Mouse (Mus musculus): Measurements from ENCODE around the gene Fam166a.

The Fam166a gene

DNA sequence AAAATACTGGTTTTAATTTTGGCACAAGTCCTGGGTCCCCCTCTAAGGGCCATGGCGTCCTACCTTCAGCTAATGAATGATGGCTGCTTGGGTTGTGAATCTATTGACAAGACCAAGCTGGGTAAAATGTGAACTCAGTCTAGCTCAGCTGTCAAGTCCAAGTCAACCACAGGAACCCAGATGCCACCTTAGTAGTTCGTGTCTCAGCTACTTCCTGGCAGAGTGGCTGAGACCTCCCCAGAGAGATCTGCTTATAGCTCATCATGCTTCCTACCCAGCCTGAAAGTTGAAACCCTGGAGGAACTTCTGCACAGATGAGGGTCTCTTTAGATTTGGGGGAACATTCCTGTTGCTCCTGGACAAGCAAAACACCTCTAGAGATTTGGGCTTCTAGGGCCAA is 35.2 kb upstream of the Fam166a start:
- ATAC-seq (ENCODE audit: insufficient number of reproducible peaks, low FRiP score, low TSS enrichment), result no peak

DNA sequence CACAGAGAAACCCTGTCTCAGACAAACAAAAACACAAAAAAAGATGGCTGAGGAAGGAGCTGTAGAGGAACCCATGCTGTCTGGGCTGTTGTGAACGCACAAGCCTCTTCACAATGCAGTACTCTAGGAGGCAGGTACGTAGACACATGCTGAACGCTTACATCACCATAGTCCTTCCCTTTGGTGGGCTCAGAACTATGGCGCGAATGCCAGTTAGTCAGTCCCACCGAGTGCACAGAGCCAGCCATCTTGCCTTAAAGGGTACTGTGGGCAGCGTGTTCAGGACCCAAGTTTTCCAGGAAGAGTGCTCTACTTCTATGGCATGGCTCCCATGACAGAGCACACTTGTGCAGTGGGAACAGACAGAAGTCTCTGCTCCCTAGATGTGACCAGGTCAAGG is 34.0 kb upstream of the Fam166a start:
- no peak for ATAC-seq (ENCODE audit: insufficient number of reproducible peaks, low FRiP score, low TSS enrichment)

DNA sequence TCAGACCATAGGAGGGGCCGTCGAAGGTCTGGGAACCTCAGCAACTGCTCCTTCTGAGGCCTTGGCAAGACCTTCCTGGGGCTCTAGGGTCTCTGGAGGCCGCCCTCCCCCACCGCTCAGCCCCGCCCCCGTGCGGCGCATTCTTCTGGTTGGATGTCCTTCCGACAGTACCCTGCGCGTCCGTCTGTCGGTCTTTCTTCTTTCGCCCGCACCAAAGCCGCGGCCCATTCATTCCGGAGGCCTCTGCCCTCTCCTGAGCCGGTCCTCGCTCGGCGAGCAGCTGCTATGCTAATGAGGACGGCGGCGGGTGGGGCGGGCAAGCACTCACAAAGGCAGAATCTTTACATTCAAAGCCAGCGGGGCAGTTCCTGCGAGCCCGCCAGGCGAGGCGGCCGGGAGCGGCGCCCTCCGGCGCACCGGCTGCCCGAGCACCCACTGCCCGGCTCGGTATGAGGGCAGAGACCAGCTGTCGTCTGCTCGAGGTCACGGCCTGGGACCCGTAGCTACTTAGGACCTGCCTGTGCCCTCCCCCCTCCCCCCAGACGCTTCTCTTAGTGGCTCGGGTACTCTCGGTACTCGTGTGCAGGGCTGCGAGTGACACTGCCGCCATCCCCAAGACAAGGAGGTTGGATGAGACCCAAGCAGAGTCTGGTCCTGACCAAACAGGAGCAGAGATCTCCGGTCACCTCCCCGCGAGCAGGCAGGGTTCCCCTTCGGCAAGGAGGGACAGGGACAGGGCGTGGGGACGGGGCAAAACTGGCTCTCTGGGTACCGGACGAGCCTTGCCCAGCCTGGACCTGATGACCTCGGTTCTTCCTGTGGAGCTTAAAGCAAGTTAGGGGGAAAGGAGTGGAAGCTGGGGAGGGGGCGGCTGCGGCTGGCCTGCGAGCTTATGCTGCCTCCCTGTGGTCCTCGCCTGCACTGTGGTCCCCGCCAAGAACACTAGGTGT is 32.6 kb upstream of the Fam166a start:
- ATAC-seq (ENCODE audit: insufficient number of reproducible peaks, low FRiP score, low TSS enrichment), result no peak

DNA sequence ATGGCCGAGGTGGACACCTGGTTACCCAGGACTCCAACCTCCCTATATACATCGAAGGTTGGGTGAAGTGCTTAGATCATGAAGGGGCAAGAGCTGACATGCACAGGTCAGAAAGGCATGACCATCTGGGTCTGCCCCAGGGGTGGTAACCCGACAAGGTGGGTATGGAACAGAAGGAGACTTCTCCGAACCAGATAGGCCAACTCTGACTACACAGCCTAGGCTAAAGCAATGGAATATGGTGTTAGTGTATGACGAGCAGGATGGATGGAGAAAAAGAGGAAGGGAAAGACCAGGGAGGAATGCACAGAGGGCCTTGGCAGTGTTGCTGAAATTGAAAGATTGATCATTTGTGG is 32.0 kb upstream of the Fam166a start:
- no peak for ATAC-seq (ENCODE audit: insufficient number of reproducible peaks, low FRiP score, low TSS enrichment)

DNA sequence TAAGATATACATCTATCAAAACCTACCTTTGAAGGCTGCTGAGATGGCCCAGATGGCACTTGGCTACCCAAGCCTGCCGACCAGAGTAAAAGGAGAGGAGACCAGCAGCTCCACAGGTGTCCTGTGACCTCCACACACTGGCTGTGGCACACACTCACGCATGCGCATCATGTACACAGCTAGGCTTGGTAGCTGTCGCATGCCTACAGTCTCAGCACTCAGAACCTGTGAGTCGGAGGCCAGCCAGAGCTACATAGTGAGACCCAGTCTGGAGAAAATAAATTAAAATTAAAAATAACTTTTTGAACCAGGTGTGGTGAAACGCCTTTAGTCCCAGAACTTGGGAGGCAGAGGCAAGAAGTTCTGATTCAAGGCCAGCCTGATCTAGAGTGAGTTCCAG is 30.7 kb upstream of the Fam166a start:
- ATAC-seq (ENCODE audit: insufficient number of reproducible peaks, low FRiP score, low TSS enrichment), result no peak

DNA sequence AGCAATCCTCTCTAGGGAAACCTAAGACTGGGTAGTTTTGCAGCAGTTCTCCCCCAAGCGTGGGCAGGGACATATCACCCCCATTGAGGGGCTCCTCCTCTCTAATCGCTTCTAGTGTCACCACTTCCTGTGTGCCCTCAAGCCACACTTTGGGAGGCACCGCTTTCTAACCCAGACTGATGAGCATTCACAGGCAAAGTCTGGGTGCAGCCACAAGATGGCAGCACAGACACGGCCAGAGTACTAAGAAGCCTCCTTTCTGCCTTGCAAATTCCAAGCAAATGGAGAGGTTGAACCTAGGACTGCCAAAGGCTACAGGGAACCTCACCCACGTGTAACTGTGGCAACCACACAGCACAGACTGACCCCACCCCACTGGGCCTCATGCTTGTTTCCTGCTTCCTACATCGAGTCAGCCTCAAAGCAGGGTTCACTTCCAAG is 25.2 kb upstream of the Fam166a start:
- ATAC-seq (ENCODE audit: insufficient number of reproducible peaks, low FRiP score, low TSS enrichment), result peak; percentile 93

DNA sequence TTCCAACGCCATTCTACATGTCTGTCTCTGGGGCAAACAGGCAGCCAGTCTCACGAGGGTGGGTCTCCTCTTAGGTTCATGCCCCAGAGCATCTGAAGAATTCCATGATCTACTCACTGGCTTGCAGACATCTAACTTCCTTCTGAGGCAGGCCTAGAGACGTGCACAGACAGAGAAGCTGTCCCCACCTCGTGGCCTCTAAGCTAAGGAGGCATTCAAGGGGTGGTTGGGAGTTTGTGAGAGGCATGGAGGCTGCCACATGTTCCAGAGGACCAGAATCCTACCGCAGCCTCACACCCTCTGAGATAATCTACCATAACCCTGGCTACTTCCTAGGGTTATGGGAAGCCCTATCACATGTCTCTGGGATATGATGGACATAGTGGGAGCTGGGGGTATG is 24.5 kb upstream of the Fam166a start:
- no peak for ATAC-seq (ENCODE audit: insufficient number of reproducible peaks, low FRiP score, low TSS enrichment)

DNA sequence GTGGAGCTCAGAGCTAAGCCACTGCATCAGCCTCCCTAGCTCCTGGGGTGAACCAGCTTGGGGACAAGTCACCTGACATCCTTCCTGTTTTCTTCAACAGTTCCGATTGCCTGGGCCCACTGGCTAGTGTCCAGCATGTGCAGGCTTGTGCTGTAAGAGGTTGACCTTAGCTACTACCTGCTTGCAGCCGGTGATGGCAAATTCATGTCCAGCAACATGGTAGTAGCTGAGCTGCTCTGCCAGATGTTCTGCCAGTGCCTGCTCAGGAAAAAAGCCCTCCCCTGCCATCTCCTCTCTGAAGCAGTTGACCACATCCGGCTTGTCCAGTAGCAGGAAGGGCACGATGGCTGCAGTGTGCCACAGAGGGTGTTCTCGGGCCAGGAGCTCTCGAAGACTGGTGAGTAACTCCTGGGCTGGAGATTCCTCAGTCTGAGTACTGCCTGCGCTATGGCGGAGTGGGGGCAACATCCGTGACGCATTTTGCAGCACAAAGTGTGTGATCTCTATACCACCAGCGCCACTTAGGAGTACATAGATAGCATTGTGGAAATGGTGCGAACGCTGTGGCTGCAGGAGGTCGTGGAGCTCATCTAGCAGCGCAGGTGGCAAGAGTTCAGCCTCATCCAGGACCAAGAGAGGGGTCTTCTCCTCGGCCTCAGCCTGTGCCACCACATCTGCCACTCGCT is 23.9 kb upstream of the Fam166a start:
- ATAC-seq (ENCODE audit: insufficient number of reproducible peaks, low FRiP score, low TSS enrichment), result no peak

DNA sequence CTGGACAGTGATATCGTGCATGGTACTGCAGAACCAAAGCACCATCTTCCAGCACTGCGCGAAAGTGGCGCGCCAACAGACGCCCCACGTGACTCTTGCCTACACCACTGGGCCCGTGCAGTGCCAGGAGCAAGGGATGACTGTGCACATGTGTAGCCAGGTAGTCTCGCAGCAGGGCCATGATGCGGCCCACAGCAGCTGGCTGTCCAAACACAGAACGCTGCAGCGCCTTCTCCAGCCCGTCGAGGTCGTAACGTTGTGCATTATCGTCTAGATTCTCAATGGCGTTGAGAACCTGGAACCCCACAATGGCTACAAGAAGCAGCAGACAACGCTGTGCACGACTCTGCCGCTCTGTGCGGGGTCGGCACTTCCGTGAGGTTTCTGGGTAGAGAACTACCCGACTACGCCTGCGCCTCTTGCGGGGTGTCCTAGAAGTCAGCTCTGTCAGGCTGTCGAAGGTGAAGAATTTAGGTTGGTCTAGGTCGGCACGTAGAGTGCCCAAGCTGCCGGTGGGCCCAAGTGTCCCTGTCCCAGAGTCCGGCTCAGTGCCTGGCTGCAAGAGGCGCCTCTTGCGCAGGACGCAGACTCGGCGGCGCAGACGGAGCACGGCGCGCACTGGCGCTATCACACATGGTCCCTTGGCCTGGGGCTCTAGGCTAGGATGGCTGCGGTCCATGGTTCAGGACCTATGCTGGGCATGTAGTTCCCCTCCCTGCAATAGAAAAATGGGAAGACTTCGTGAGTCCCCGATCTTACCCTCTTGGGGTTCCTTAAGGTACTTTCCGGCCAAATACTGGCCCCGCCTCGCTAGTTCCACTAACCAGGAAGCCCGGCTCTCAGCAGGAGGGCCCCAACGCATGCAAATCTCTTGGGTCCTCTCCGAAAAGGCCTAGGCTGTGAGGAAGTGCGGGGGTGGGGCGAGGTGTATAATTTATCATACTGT is 23.1 kb upstream of the Fam166a start:
- ATAC-seq (ENCODE audit: insufficient number of reproducible peaks, low FRiP score, low TSS enrichment), result no peak

DNA sequence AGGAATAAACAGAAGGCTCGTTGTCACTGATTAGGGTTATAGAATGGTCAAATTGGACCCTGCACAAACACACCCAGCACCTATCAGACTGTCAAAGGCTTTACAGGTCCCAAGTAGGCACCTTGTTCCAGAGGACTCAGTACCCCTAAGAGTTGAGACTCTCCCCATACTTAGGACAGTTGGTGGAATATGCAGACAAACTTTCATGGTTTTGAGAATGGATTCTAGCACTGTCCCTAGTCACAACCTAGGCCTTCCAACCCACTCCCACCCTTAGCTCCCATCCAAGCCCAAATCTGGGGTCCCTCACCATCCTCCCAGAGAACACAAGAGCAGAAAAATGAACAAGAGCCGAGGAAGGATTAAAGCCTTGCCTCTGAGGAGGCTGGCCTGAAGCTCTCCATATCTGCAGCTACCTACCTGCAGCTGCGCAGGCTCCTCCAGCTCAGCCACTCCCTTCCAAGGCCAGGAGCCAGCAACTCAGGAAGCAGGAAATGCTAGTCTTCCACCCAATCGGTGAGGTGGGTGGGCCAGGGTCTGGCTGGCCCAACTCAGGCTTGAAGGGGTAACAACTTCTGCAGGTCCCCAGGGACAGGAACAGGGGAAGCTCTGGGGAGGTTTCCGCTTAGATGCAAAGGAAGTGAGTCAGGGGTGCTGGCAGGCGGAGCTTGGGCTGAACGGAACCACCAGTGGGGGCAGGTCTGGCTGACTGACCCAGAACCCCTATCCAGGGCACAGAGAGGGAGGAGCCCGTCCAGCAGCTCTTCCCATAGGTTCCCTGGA is 22.2 kb upstream of the Fam166a start, which contains the start of gene Tor4a:
Tor4a (minus strand) TSS at position 715 of the 783 bp plus-strand sequence.
- no peak for ATAC-seq (ENCODE audit: insufficient number of reproducible peaks, low FRiP score, low TSS enrichment)

DNA sequence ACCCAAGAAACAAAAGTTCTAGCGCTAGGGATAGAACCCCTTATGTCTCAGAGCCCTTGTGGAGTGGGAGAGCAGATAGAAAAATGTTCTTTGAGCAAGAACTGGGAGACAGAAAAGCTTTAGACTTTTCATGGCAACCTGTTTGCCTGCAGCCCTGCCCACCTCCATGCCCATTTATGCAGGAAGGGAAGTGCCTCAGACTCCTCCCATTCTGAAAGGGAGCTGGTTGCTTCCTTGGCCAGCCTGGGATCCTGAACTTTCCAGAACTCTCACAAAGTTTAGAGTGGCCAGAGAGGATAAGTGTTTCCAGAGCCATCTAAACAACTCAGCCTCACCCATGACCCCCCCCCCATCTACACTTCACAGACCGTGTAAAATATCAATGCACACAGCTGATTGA is 21.4 kb upstream of the Fam166a start:
- no peak for ATAC-seq (ENCODE audit: insufficient number of reproducible peaks, low FRiP score, low TSS enrichment)

DNA sequence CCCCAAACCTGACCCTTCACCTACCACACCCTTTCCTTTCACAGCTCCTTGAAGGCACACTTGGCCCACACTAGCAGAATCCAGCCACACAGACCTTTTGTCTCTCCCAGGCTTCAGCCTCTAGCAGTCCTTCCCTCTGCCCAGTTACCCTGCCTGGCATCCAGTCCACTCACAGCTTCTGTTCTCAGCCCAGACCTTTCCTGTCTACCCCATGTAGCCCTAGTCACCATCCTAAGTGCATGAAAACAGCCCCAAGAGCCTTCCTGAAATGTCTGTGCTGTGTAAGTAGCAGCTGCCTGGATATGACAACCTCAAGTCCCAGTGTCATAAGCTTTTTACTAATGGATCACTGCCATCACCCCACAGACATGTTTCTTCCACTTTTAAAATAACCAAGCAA is 20.6 kb upstream of the Fam166a start:
- ATAC-seq (ENCODE audit: insufficient number of reproducible peaks, low FRiP score, low TSS enrichment), result no peak

DNA sequence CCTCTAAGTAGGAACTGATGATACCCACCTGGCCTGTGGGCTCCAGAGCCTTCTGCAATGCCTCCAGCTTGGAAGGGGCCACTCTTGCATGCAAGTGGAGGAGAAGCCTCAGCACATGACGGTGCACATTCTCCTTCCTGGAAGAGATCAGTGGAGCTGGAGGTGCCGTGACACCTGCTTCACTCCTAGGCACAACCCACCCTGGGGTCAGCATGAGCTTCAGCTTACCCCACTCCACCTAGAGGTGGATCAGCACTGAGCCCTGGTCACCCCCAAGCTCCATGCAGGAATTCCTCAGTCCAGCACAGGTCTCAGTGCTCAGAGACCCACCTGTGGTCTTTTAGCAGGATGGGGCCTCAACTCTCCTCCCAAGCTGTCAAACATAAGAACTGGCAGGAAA is 17.9 kb upstream of the Fam166a start:
- ATAC-seq (ENCODE audit: insufficient number of reproducible peaks, low FRiP score, low TSS enrichment), result no peak

DNA sequence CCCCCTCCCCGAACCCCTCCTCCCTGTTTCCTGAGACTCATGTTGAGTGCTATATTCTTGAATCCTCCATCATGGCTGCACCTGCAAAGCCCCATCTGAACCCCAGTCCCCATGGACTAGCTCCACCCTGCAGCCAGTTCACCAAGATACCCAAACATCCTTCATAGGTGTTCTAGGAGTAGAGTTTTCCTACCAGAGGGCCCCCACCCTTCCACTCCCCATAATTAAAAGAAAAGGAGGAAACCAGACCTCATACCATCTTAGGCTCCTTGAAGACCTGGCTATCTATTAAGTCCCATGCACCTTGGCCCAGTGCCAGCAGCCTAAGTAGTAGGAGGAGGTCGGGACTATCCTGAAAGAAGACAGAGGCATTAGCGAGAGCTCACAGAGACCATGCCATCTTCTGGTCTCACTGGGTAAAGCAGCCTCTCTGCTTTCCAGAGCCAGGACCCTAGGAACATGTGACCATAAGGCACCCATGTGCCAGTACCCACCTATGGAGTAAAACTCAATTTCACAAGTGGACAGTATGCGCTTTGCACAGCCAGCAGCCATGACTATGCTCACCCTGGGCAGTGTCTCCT is 14.8 kb upstream of the Fam166a start:
- no peak for ATAC-seq (ENCODE audit: insufficient number of reproducible peaks, low FRiP score, low TSS enrichment)

DNA sequence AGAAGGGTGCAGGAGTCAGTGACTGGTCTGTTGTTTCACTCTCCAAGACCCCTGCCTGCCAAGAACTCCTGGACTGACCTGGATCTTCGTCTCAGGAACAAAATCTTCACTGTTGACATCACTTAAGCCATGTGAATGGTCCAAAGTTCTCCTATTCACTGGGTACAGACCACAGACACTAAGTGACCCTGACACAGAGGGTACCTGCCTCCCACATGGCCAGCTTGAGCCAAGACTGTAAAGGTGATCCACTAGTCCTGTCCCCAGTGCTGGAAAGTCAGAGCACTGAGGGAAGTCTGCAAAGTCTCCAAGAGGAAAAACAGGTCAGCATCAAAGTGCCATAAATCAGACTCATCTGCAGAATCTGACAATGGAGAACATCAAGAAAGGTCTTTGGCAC is 11.0 kb upstream of the Fam166a start:
- no peak for ATAC-seq (ENCODE audit: insufficient number of reproducible peaks, low FRiP score, low TSS enrichment)

DNA sequence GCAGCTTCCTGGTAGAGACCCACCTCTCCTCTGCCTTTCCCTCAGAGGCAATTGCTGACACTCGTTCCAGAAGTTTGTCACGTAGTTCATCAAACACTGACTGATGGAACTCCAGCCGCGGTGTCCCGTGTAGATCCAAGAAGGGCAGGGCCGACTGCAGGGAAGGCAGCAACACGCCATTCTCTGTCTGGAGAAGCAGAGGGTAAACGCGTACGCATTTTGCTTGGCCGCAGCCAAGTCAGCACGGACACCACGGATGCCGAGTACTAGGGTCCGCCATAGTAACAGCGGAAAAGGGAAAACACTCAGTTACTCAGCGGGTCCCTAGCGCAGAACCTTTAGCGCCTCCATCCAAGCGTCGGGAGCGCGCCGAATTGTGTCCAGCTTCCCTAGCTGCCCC is 7.9 kb upstream of the Fam166a start:
- ATAC-seq (ENCODE audit: insufficient number of reproducible peaks, low FRiP score, low TSS enrichment), result no peak

DNA sequence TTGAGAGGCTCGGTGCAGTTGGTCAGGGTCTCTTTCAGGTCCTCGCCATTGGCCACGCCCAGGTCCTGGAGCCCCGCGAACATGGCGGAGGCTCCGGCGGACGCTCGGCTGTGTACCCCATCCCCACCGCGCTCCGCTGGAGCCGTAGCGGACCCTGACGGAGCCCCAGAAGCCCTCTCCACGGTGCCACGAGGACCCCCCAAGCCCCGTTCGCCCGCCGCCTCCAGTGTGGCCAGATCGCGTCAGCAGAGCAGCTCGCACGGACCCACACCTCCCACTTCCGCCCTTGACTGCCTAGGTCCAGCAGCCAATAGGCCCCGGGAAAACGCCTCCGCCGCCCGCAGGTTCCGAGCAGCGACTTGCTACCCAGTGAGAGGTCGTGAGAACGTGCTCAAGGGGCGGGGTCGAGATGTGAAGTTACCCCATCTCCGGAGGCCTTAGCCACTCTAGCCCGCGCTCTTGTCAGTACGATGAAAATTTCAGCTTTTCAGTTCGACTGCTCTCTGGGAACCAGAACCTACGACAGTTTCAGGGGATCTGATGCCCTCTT is 7.3 kb upstream of the Fam166a start, which contains the start of gene Nelfb:
Nelfb (minus strand) TSS at position 369 of the 550 bp plus-strand sequence.
- peak; percentile 74; the same call in 1 of the 2 replicates for ATAC-seq (ENCODE audit: insufficient number of reproducible peaks, low FRiP score, low TSS enrichment)

DNA sequence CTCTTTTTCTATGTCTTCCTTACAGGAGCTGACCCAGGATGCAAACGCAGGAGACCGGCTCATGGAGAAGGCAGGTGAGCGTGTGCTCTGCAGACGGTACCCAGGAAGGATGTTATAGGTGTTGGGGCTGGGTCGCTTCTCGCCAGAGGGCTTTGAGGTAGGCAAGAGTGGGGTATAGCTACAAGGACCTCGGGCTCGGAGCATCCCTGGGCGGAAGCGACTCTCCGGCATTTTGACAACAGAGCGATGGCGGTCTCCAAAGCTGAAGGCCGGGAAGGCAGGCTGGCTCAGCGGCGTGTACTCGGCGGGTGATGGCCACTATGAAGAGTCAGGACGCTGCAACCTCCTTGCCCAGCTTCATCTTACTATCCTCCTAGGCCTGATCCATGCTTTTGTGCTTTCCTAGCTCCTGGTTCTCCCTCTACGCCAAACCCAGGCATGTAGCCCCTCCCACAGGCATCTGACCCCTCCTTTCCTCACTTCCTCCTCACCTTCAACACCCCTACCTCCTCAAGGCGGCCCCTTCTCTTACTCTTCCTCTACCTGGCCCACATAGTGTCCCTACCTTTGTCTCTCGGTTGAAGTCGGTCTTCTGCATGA is 5.2 kb upstream of the Fam166a start:
- ATAC-seq (ENCODE audit: insufficient number of reproducible peaks, low FRiP score, low TSS enrichment), result no peak

DNA sequence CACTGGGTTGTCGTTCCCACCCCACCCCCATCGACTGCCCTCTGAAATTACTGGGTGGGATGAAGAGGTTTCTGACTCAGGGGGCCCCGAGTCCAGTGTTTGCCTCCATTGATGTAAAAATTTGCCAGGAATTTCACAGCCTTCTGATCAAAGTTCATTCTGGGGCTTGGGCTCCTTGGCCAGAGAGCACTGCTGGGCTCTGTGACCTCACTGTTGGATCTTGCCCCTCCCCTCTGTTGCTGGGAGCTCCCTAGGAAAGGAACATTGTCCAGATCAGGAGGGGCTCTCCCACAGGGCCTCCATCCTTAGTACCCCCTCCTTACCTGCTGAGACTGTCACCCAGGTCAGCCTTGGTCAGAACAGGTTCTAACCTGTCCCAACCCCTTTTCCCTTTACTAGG is 4.1 kb upstream of the Fam166a start, which contains the start of gene Stpg3:
Stpg3 (minus strand) TSS at position 194 of the 400 bp plus-strand sequence.
- ATAC-seq (ENCODE audit: insufficient number of reproducible peaks, low FRiP score, low TSS enrichment), result no peak

Data from cerebellum, adult (tissue).